Mouse (Mus musculus): Measurements from ENCODE around the gene Herpud1. TPM values are rescaled to one million over a fixed set of nuclear protein-coding genes. Genes with fewer than 3 reads are reported as not detected.

The Herpud1 gene
- polyA plus RNA-seq (2014; fragmentation: Illumina TruSeq; extraction: RNeasy Lipid Tissue Mini Kit (QIAGEN cat#74804); ENCODE audit: low read depth, low replicate concordance) = 100 TPM

GRCm38 (mm10) chr8:94386214-94387026, at the start of gene Herpud1:
Herpud1 (plus strand) TSS chr8:94386438.

GRCm38 (mm10) chr8:94433981-94434466, 47.8 kb downstream of the Herpud1 start, which contains the start of gene Nlrc5:
Nlrc5 (plus strand) TSS chr8:94434356.

Other genes with a start within 250 kb of the Herpud1 start
- not detected for gene Mt4, start 249.2 kb upstream of the Herpud1 start, polyA plus RNA-seq (2014; fragmentation: Illumina TruSeq; extraction: RNeasy Lipid Tissue Mini Kit (QIAGEN cat#74804); ENCODE audit: low read depth, low replicate concordance)
- not detected for gene Mt3, start 233.8 kb upstream of the Herpud1 start, polyA plus RNA-seq (2014; fragmentation: Illumina TruSeq; extraction: RNeasy Lipid Tissue Mini Kit (QIAGEN cat#74804); ENCODE audit: low read depth, low replicate concordance)
- 42.6 TPM for gene Mt2, start 213.8 kb upstream of the Herpud1 start, polyA plus RNA-seq (2014; fragmentation: Illumina TruSeq; extraction: RNeasy Lipid Tissue Mini Kit (QIAGEN cat#74804); ENCODE audit: low read depth, low replicate concordance)
- gene Mt1, start 207.4 kb upstream of the Herpud1 start, polyA plus RNA-seq (2014; fragmentation: Illumina TruSeq; extraction: RNeasy Lipid Tissue Mini Kit (QIAGEN cat#74804); ENCODE audit: low read depth, low replicate concordance) = 26.5 TPM
- 23.6 TPM for gene Nup93, start 171.9 kb upstream of the Herpud1 start, polyA plus RNA-seq (2014; fragmentation: Illumina TruSeq; extraction: RNeasy Lipid Tissue Mini Kit (QIAGEN cat#74804); ENCODE audit: low read depth, low replicate concordance)
- 0.66 TPM for gene Slc12a3, start 57.2 kb upstream of the Herpud1 start, polyA plus RNA-seq (2014; fragmentation: Illumina TruSeq; extraction: RNeasy Lipid Tissue Mini Kit (QIAGEN cat#74804); ENCODE audit: low read depth, low replicate concordance)
- gene Nlrc5, start 47.9 kb downstream of the Herpud1 start, polyA plus RNA-seq (2014; fragmentation: Illumina TruSeq; extraction: RNeasy Lipid Tissue Mini Kit (QIAGEN cat#74804); ENCODE audit: low read depth, low replicate concordance) = 6.7 TPM
- 1.2 TPM for gene Cpne2, start 146.6 kb downstream of the Herpud1 start, polyA plus RNA-seq (2014; fragmentation: Illumina TruSeq; extraction: RNeasy Lipid Tissue Mini Kit (QIAGEN cat#74804); ENCODE audit: low read depth, low replicate concordance)
- 63.6 TPM for gene Rspry1, start 215.5 kb downstream of the Herpud1 start, polyA plus RNA-seq (2014; fragmentation: Illumina TruSeq; extraction: RNeasy Lipid Tissue Mini Kit (QIAGEN cat#74804); ENCODE audit: low read depth, low replicate concordance)
- gene Fam192a, start 215.6 kb downstream of the Herpud1 start, polyA plus RNA-seq (2014; fragmentation: Illumina TruSeq; extraction: RNeasy Lipid Tissue Mini Kit (QIAGEN cat#74804); ENCODE audit: low read depth, low replicate concordance) = 88.4 TPM

Measured in testis, adult 10 weeks (tissue).